Mouse (Mus musculus) kidney, adult 2 months (tissue): ENCODE measurements at regions not wholly inside any gene's neighbourhood (a gene's known extent, or its start where the extent isn't known, plus 50 kb on each side); places are given as distances from the start of the nearest gene placed in this dataset.
A peak's percentile ranks its signal among the peaks of the same experiment; 100 is the strongest.

Experiments used
- DNase-seq: peaks from one replicate; pipeline ENCODE4 v3.0.0; 2021
- H3K27ac ChIP-seq: fragments of 200-500 bp; 2 replicates; pipeline ENCODE4 v1.5.1; 2012; ENCODE audit warnings: low read depth, low read length, control low read depth, inconsistent platforms; ENCODE audit not compliant: insufficient read depth
- H3K27me3 ChIP-seq: fragments of 200-500 bp; replicated peaks from 2 replicates; pipeline ENCODE4 v1.6.1; 2012; ENCODE audit warnings: mild to moderate bottlenecking, moderate library complexity, low read length, inconsistent platforms; ENCODE audit not compliant: control insufficient read depth, insufficient read depth
- H3K36me3 ChIP-seq: fragments of 200-500 bp; 2 replicates; pipeline ENCODE4 v1.6.1; 2012; ENCODE audit warnings: mild to moderate bottlenecking, moderate library complexity, low read length, inconsistent platforms; ENCODE audit not compliant: control insufficient read depth, insufficient read depth
- H3K4me1 ChIP-seq: fragments of 200-500 bp; 2 replicates; pipeline ENCODE4 v1.6.1; 2011; ENCODE audit warnings: low read length; ENCODE audit not compliant: control insufficient read depth, insufficient read depth
- H3K4me3 ChIP-seq: fragments of 200-500 bp; 2 replicates; pipeline ENCODE4 v1.5.1; 2011; ENCODE audit warnings: mild to moderate bottlenecking, low read depth, low read length, control low read depth; ENCODE audit not compliant: insufficient read depth
- CTCF ChIP-seq: fragments of 200-500 bp; conservative IDR thresholded peaks from 2 replicates; pipeline ENCODE4 v1.5.1; 2011; ENCODE audit warnings: low read depth, mild to moderate bottlenecking, control low read depth, low read length, moderate library complexity, mixed read lengths; ENCODE audit not compliant: insufficient read depth, insufficient read length
- POLR2A ChIP-seq: fragments of 200-500 bp; IDR thresholded peaks from one replicate; pipeline ENCODE4 v1.6.1; 2011; ENCODE audit warnings: low read depth, low read length, control low read depth
- WGBS: fragments of 180-500 bp; shearing (Covaris S2); methylation state at CpG from one replicate; pipeline ENCODE4 v1.1.7; 2018; 5-methylcytosine and 5-hydroxymethylcytosine counted together

- no peak for DNase-seq
- Histone ChIP-seq H3K27ac (no peak overlapping the region), H3K36me3 (no peaks in the 10 kb centered on the region), H3K27me3 (no peaks in the 10 kb centered on the region), H3K4me3 (no peak overlapping the region), H3K4me1 (no peaks in the 10 kb centered on the region)
- whole genome bisulfite sequencing: 22% methylated on average over 2 of the region's 2 CpGs
- TF ChIP-seq CTCF (no peak), POLR2A (no peak)
Observed at GRCm38 (mm10) chr11:45509278-45509677, 342.6 kb upstream of the Clint1 start.

GRCm38 (mm10) chr11:45514415-45515271, 337.2 kb upstream of the Clint1 start:
- TF ChIP-seq POLR2A (no peak), CTCF (no peak)
- no peak for DNase-seq
- Histone ChIP-seq H3K4me3 (no peak overlapping the region), H3K27ac (no peak overlapping the region), H3K27me3 (no peaks in the 10 kb centered on the region), H3K4me1 (no peaks in the 10 kb centered on the region), H3K36me3 (no peaks in the 10 kb centered on the region)
- 77% methylated on average over 10 of the region's 10 CpGs for WGBS

- Histone ChIP-seq H3K36me3 (no peaks in the 10 kb centered on the region), H3K27me3 (no peaks in the 10 kb centered on the region), H3K4me3 (no peak overlapping the region), H3K27ac (no peak overlapping the region), H3K4me1 (no peaks in the 10 kb centered on the region)
- WGBS: 48% methylated on average over 6 of the region's 6 CpGs
- no peak for DNase-seq
- TF ChIP-seq POLR2A (no peak), CTCF (no peak)
Observed at GRCm38 (mm10) chr11:45524720-45525119, 327.1 kb upstream of the Clint1 start.

GRCm38 (mm10) chr11:45531044-45531626, 320.7 kb upstream of the Clint1 start:
- Histone ChIP-seq H3K36me3 (no peaks in the 10 kb centered on the region), H3K4me3 (no peak overlapping the region), H3K27ac (no peak overlapping the region), H3K4me1 (no peaks in the 10 kb centered on the region), H3K27me3 (no peaks in the 10 kb centered on the region)
- no peak for TF ChIP-seq POLR2A
- no peak for TF ChIP-seq CTCF
- WGBS: 49% methylated on average over 9 of the region's 9 CpGs
- no peak for DNase-seq

GRCm38 (mm10) chr11:45533402-45534056, 318.3 kb upstream of the Clint1 start:
- no peaks in the 10 kb centered on the region for H3K4me1 ChIP-seq
- no peak for DNase-seq
- no peak overlapping the region for H3K4me3 ChIP-seq
- no peaks in the 10 kb centered on the region for H3K36me3 ChIP-seq
- WGBS: 53% methylated on average over 7 of the region's 7 CpGs
- TF ChIP-seq CTCF: peak; percentile 34; the same call in 1 of the 2 replicates
- TF ChIP-seq POLR2A: no peak
- H3K27ac ChIP-seq: no peak overlapping the region
- no peaks in the 10 kb centered on the region for H3K27me3 ChIP-seq

GRCm38 (mm10) chr11:45535501-45536025, 316.3 kb upstream of the Clint1 start:
- peak; percentile 6 for DNase-seq
- TF ChIP-seq POLR2A: no peak
- TF ChIP-seq CTCF: no peak
- no peak overlapping the region for H3K4me3 ChIP-seq
- no peaks in the 10 kb centered on the region for H3K36me3 ChIP-seq
- WGBS: 36% methylated on average over 8 of the region's 8 CpGs
- no peaks in the 10 kb centered on the region for H3K4me1 ChIP-seq
- H3K27ac ChIP-seq: no peak overlapping the region
- no peaks in the 10 kb centered on the region for H3K27me3 ChIP-seq

GRCm38 (mm10) chr11:45538011-45538410, 313.8 kb upstream of the Clint1 start:
- Histone ChIP-seq H3K27me3 (no peaks in the 10 kb centered on the region), H3K4me3 (no peak overlapping the region), H3K27ac (no peak overlapping the region), H3K4me1 (no peaks in the 10 kb centered on the region), H3K36me3 (no peaks in the 10 kb centered on the region)
- 92% methylated on average over 7 of the region's 7 CpGs for WGBS
- no peak for TF ChIP-seq CTCF
- no peak for TF ChIP-seq POLR2A
- DNase-seq: no peak
